Mouse (Mus musculus) gastrocnemius, postnatal 4 days (tissue): ENCODE results near the gene Mex3a. TPM values are rescaled to one million over a fixed set of nuclear protein-coding genes. Genes with fewer than 3 reads are reported as not detected.
"Not testable (repeated sequence)": the region's sequence is repeated elsewhere in the genome, so short reads cannot be mapped to it uniquely, and the experiment has no call there.

Experiments used
- DNase-seq, 2 experiments: peaks; one replicate each; pipeline ENCODE4 v3.0.0; 2021 to 2022; ENCODE audit warnings: low spot score in 2 of 2, mixed read lengths in 2 of 2
- microRNA-seq: library from miRNA; unstranded; fragments of <30 nt; microRNA quantifications from one replicate; pipeline ENCODE4 v1.2.0, GENCODE M21; 2021
- total RNA-seq, 2 experiments: library from RNA; stranded (reverse); gene quantifications; 2 replicates each; pipeline ENCODE4 v1.2.3; 2021

The Mex3a gene
- total RNA-seq, 2 experiments from 2014 or later: 12.9 to 13.1 TPM

GRCm38 (mm10) chr3:88566116-88566515, 33.9 kb downstream of the Mex3a start:
- no peak for DNase-seq

- DNase-seq: no peak
These were observed 34.4 kb downstream of the Mex3a start for GRCm38 (mm10) chr3:88566536-88567061.

GRCm38 (mm10) chr3:88567892-88568291, 35.7 kb downstream of the Mex3a start:
- no peak for DNase-seq

GRCm38 (mm10) chr3:88568615-88569014, 36.4 kb downstream of the Mex3a start:
- DNase-seq: no peak

GRCm38 (mm10) chr3:88569093-88569492, 36.9 kb downstream of the Mex3a start:
- no peak for DNase-seq

GRCm38 (mm10) chr3:88569694-88570093, 37.5 kb downstream of the Mex3a start:
- DNase-seq: no peak

GRCm38 (mm10) chr3:88570341-88570740, 38.1 kb downstream of the Mex3a start:
- DNase-seq: no peak

GRCm38 (mm10) chr3:88571856-88572255, 39.7 kb downstream of the Mex3a start:
- DNase-seq: no peak

- DNase-seq: no peak
These were observed 40.6 kb downstream of the Mex3a start for GRCm38 (mm10) chr3:88572835-88573234.

- DNase-seq: no peak
These were observed 41.6 kb downstream of the Mex3a start for GRCm38 (mm10) chr3:88573810-88574209.

GRCm38 (mm10) chr3:88575540-88575939, 43.3 kb downstream of the Mex3a start, which contains the start of gene Ssr2:
Gene Ssr2, plus strand, starts transcription at chr3:88575876.
- DNase-seq: no peak

GRCm38 (mm10) chr3:88577846-88578245, 45.7 kb downstream of the Mex3a start:
- DNase-seq: not testable (repeated sequence)

- DNase-seq: no peak
These were observed 46.6 kb downstream of the Mex3a start for GRCm38 (mm10) chr3:88578498-88579424.

- DNase-seq: peak; percentile 41 to 76
These were observed 47.4 kb downstream of the Mex3a start for GRCm38 (mm10) chr3:88579454-88580117.

- DNase-seq: no peak
These were observed 53.6 kb downstream of the Mex3a start for GRCm38 (mm10) chr3:88585769-88586168.

- no peak for DNase-seq
These were observed 54.4 kb downstream of the Mex3a start for GRCm38 (mm10) chr3:88586640-88587039.

GRCm38 (mm10) chr3:88590246-88590645, 58.1 kb downstream of the Mex3a start:
- no peak for DNase-seq

Small RNAs within 50 kb of the gene (microRNA-seq; reads per million reads assigned to microRNA genes)
- gene Mir1905: not detected

Other genes starting within 250 kb of the Mex3a start
- under 1 TPM; 0.26 to 0.59 TPM for gene Gm38392, start 245.2 kb upstream of the Mex3a start, total RNA-seq
- 10 to 100 TPM; 10.9 to 12.5 TPM for gene Tsacc, start 235.4 kb upstream of the Mex3a start, total RNA-seq
- gene Cct3, start 235.3 kb upstream of the Mex3a start, total RNA-seq: 100 to 1,000 TPM; 231 to 248 TPM
- 10 to 100 TPM; 64.8 to 76.3 TPM for gene Glmp, start 207.4 kb upstream of the Mex3a start, total RNA-seq
- gene Tmem79, start 196.2 kb upstream of the Mex3a start, total RNA-seq: 1 to 10 TPM; 2.2 to 2.3 TPM
- 10 to 100 TPM; 46.1 to 46.4 TPM for gene Smg5, start 196.1 kb upstream of the Mex3a start, total RNA-seq
- gene Paqr6, start 167.8 kb upstream of the Mex3a start, total RNA-seq: 1 to 10 TPM; 1.6 to 1.8 TPM
- gene Bglap3, start 159.7 kb upstream of the Mex3a start, total RNA-seq: under 1 TPM in 1 of 2 experiments, not detected in 1; 0.27 TPM
- not detected for gene Bglap2, start 153.7 kb upstream of the Mex3a start, total RNA-seq
- gene Bglap, start 147.9 kb upstream of the Mex3a start, total RNA-seq: 1 to 10 TPM in 1 of 2 experiments, not detected in 1; 1.4 TPM
- gene Pmf1, start 122.1 kb upstream of the Mex3a start, total RNA-seq: 10 to 100 TPM; 52.2 to 59.1 TPM
- 10 to 100 TPM; 12.1 to 13.3 TPM for gene Slc25a44, start 107.3 kb upstream of the Mex3a start, total RNA-seq
- 1 to 10 TPM; 3.0 to 4.4 TPM for gene Sema4a, start 71.2 kb upstream of the Mex3a start, total RNA-seq
- 100 to 1,000 TPM; 355 to 365 TPM for gene Lmna, start 22.4 kb upstream of the Mex3a start, total RNA-seq
- gene Rab25, start 15.9 kb downstream of the Mex3a start, total RNA-seq: under 1 TPM; 0.57 to 0.91 TPM
- 10 to 100 TPM; 78.5 to 81.4 TPM for gene Lamtor2, start 20.7 kb downstream of the Mex3a start, total RNA-seq
- gene Ubqln4, start 21.4 kb downstream of the Mex3a start, total RNA-seq: 10 to 100 TPM; 54.9 to 58.0 TPM
- gene Ssr2, start 43.5 kb downstream of the Mex3a start, total RNA-seq: 100 to 1,000 TPM; 150 to 159 TPM
- gene Arhgef2, start 73.6 kb downstream of the Mex3a start, total RNA-seq: 100 to 1,000 TPM; 161 to 166 TPM
- gene Rxfp4, start 120.7 kb downstream of the Mex3a start, total RNA-seq: not detected
- gene Khdc4, start 153.4 kb downstream of the Mex3a start, total RNA-seq: 10 to 100 TPM; 33.9 to 49.0 TPM
- 10 to 100 TPM; 32.1 to 33.2 TPM for gene Rit1, start 184.4 kb downstream of the Mex3a start, total RNA-seq
- 1 to 10 TPM; 5.5 to 6.2 TPM for gene Syt11, start 242.8 kb downstream of the Mex3a start, total RNA-seq